Mouse (Mus musculus): ENCODE results near the gene Gramd4. TPM values are rescaled to one million over a fixed set of nuclear protein-coding genes. Genes with fewer than 3 reads are reported as not detected.

The Gramd4 gene
- total and polyA plus RNA-seq, 3 experiments = 23.2 to 56.8 (median 33.4) TPM

- TF ChIP-seq POLR2AphosphoS5 (IDR thresholded peaks at IDR 0.05; ENCODE audit: insufficient replicate concordance, low read depth, low read length) (no peak), CTCF (IDR thresholded peaks at IDR 0.05; ENCODE audit: low read depth, low read length) (no peak), GATA1 (IDR thresholded peaks at IDR 0.05; ENCODE audit: borderline replicate concordance, low read length) (no peak), TAL1 (conservative IDR thresholded peaks at IDR 0.05; ENCODE audit: low read depth, low read length) (no peak), GATA2 (IDR thresholded peaks at IDR 0.05; ENCODE audit: borderline replicate concordance, low read depth, low read length) (no peak)
- peak overlapping the region; percentile 67; the same call in 1 of the 2 replicates for H3K4me3 ChIP-seq (ENCODE audit: low read depth, low read length)
- no peak for ATAC-seq (ENCODE audit: extremely low read depth, insufficient number of reproducible peaks, low FRiP score, poor library complexity, severe bottlenecking)
- peaks cover 46% of the 10 kb centered on the region for H3K9me3 ChIP-seq (replicated peaks)
- peaks cover 15% of the 10 kb centered on the region for H3K4me1 ChIP-seq (ENCODE audit: insufficient read depth, low read depth, low read length)
- peaks cover 30% of the 10 kb centered on the region for H3K36me3 ChIP-seq (replicated peaks)
- H3K27me3 ChIP-seq (ENCODE audit: insufficient read depth, low read length) = peaks cover 33% of the 10 kb centered on the region
- DNase-seq (ENCODE audit: low spot score) = no peak
Measured at GRCm38 (mm10) chr15:86032811-86033190, 24.7 kb upstream of the Gramd4 start.

DNA sequence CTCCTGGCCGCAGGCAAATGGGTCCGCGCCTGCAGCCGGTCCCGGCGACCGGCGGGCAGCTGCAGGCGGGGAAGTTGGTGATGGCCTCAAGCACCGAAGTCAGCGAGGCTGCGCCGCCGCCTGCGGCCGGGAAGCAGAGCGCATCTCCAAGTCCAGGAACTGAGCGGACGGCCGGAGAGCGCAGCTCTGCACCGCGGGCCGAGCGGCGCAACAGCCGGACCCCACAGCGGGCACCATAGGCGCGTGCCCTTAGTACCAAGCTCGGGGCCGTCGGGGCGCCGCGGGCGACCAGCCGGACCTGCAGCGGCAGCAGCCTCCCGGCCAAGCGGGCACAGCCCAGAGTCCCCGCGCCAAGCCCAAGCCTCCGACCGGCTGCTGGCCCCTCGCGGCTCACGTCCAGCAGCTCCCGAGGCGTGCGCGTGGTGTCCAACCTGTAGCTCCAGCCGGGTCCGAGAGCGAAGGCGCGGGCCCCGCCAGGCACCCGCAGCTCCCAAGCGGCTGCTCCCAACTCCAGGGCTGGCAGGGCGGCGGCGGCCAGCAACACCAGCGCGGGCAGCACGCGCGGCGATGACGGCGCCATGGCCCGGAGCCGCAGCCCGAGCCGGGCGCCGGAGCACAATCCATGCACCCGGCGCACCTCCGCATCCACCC is 24.2 kb upstream of the Gramd4 start, which contains the start of gene Celsr1:
Gene Celsr1, minus strand, starts transcription at position 587 of the 651 bp plus-strand sequence.
- peaks cover 15% of the 10 kb centered on the region for H3K4me1 ChIP-seq (ENCODE audit: insufficient read depth, low read depth, low read length)
- H3K9me3 ChIP-seq (replicated peaks) = peaks cover 46% of the 10 kb centered on the region
- H3K27me3 ChIP-seq (ENCODE audit: insufficient read depth, low read length) = peaks cover 33% of the 10 kb centered on the region
- peak within 1 kb of the TSS; percentile 67 for H3K4me3 ChIP-seq (ENCODE audit: low read depth, low read length)
- ATAC-seq (ENCODE audit: extremely low read depth, insufficient number of reproducible peaks, low FRiP score, poor library complexity, severe bottlenecking) (no peak), DNase-seq (ENCODE audit: low spot score) (no peak)
- H3K36me3 ChIP-seq (replicated peaks) = peaks cover 30% of the 10 kb centered on the region
- TF ChIP-seq GATA2 (IDR thresholded peaks at IDR 0.05; ENCODE audit: borderline replicate concordance, low read depth, low read length) (no peak), TAL1 (conservative IDR thresholded peaks at IDR 0.05; ENCODE audit: low read depth, low read length) (no peak), CTCF (IDR thresholded peaks at IDR 0.05; ENCODE audit: low read depth, low read length) (no peak), POLR2AphosphoS5 (IDR thresholded peaks at IDR 0.05; ENCODE audit: insufficient replicate concordance, low read depth, low read length) (no peak), GATA1 (IDR thresholded peaks at IDR 0.05; ENCODE audit: borderline replicate concordance, low read length) (no peak)

DNA sequence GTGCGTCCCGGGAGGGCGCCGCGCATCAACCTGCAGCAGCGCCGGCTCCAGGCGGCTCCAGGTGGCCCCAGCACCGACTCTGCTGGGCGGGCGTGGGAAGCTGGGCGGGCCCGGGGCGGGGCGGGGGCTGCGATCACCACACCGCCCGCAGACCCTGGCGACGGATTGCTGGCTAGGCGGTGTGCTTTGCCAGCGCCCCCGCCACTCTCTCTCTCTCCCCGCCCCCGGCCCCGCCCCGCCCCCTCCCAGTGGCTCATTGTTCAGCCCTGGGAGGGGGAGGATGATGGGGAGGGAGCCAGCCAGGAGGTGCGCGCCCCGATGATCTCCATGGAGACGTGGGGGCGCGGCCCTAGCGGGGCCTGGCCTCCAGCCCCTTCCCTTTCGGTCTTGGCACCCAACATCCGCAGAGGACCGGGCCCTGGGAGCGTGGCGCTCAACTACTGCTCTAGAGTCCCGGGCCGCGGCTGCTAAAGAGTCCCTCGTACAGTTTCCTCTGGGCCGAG is 23.4 kb upstream of the Gramd4 start:
- peak; percentile 64 for DNase-seq (ENCODE audit: low spot score)
- TF ChIP-seq GATA2 (IDR thresholded peaks at IDR 0.05; ENCODE audit: borderline replicate concordance, low read depth, low read length) (no peak), GATA1 (IDR thresholded peaks at IDR 0.05; ENCODE audit: borderline replicate concordance, low read length) (no peak), CTCF (IDR thresholded peaks at IDR 0.05; ENCODE audit: low read depth, low read length) (no peak), POLR2AphosphoS5 (IDR thresholded peaks at IDR 0.05; ENCODE audit: insufficient replicate concordance, low read depth, low read length) (no peak), TAL1 (conservative IDR thresholded peaks at IDR 0.05; ENCODE audit: low read depth, low read length) (no peak)
- peaks cover 30% of the 10 kb centered on the region for H3K36me3 ChIP-seq (replicated peaks)
- peak overlapping the region; percentile 67 for H3K4me3 ChIP-seq (ENCODE audit: low read depth, low read length)
- peak; percentile 51; the same call in 1 of the 2 replicates for ATAC-seq (ENCODE audit: extremely low read depth, insufficient number of reproducible peaks, low FRiP score, poor library complexity, severe bottlenecking)
- peaks cover 19% of the 10 kb centered on the region for H3K4me1 ChIP-seq (ENCODE audit: insufficient read depth, low read depth, low read length)
- peaks cover 46% of the 10 kb centered on the region for H3K9me3 ChIP-seq (replicated peaks)
- H3K27me3 ChIP-seq (ENCODE audit: insufficient read depth, low read length) = peaks cover 33% of the 10 kb centered on the region

DNA sequence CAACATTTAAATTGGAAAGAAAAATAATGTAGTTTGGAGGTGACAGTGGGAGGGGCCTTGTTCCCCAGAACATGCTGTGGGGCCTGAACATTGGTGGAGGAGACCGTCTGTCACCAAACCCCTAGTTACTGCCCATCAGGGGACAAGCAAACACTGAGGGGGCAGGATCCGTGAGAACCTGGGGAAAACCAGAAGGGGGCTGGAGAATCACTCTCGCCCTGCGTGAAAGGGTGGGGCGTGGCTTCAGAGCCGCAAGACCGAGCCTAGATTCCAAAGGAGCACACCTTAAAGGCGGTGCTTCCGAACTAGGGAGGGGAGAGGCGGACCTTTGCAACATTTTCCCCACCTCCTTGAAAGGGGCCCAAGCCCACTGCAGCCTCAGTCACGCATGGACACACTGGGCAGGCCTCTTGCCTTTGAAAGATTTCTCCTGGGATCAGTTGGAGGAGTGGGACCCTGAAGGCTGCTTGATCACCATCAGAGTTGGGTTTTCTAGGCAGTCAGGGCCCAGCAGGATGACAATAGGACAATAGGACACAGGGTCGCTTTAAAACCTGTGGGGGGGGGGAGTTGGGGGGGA is 22.6 kb upstream of the Gramd4 start:
- H3K27me3 ChIP-seq (ENCODE audit: insufficient read depth, low read length) = peaks cover 32% of the 10 kb centered on the region
- H3K4me3 ChIP-seq (ENCODE audit: low read depth, low read length) = peak overlapping the region; percentile 34; the same call in 1 of the 2 replicates

DNA sequence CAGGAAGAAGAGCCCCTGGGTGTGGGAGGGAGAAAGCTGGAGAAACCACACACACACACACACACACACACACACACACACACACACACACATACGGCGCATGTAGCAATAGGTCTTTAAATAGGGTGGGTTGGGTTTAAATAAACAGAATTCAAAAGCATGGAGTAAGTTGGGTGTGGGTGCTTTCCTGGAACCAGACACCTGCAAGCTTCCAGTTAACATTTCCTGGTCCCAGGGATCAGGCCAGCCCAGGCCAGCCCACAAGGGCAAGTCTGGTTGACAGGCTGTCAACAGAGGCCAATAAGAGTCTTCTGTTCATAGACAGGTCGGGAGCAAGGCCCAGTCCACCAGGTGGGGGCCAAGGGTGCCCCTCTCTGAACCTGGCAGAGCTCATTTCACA is 21.6 kb upstream of the Gramd4 start:
- no peak for TF ChIP-seq GATA2 (IDR thresholded peaks at IDR 0.05; ENCODE audit: borderline replicate concordance, low read depth, low read length)
- no peak for TF ChIP-seq POLR2AphosphoS5 (IDR thresholded peaks at IDR 0.05; ENCODE audit: insufficient replicate concordance, low read depth, low read length)
- TF ChIP-seq TAL1 (conservative IDR thresholded peaks at IDR 0.05; ENCODE audit: low read depth, low read length) = no peak
- TF ChIP-seq GATA1 (IDR thresholded peaks at IDR 0.05; ENCODE audit: borderline replicate concordance, low read length) = no peak
- TF ChIP-seq CTCF (IDR thresholded peaks at IDR 0.05; ENCODE audit: low read depth, low read length) = no peak
- no peak for ATAC-seq (ENCODE audit: extremely low read depth, insufficient number of reproducible peaks, low FRiP score, poor library complexity, severe bottlenecking)
- peaks cover 18% of the 10 kb centered on the region for H3K36me3 ChIP-seq (replicated peaks)
- H3K27me3 ChIP-seq (ENCODE audit: insufficient read depth, low read length) = peaks cover 22% of the 10 kb centered on the region
- H3K4me3 ChIP-seq (ENCODE audit: low read depth, low read length) = no peak overlapping the region
- H3K9me3 ChIP-seq (replicated peaks) = peaks cover 35% of the 10 kb centered on the region
- no peak for DNase-seq (ENCODE audit: low spot score)
- peaks cover 27% of the 10 kb centered on the region for H3K4me1 ChIP-seq (ENCODE audit: insufficient read depth, low read depth, low read length)

More for the DNA sequence above, 22.6 kb upstream of the Gramd4 start:
- H3K9me3 ChIP-seq (replicated peaks) = peaks cover 45% of the 10 kb centered on the region
- ATAC-seq (ENCODE audit: extremely low read depth, insufficient number of reproducible peaks, low FRiP score, poor library complexity, severe bottlenecking) (no peak), DNase-seq (ENCODE audit: low spot score) (no peak)
- TF ChIP-seq GATA2 (IDR thresholded peaks at IDR 0.05; ENCODE audit: borderline replicate concordance, low read depth, low read length) (no peak), TAL1 (conservative IDR thresholded peaks at IDR 0.05; ENCODE audit: low read depth, low read length) (no peak), CTCF (IDR thresholded peaks at IDR 0.05; ENCODE audit: low read depth, low read length) (no peak), GATA1 (IDR thresholded peaks at IDR 0.05; ENCODE audit: borderline replicate concordance, low read length) (no peak), POLR2AphosphoS5 (IDR thresholded peaks at IDR 0.05; ENCODE audit: insufficient replicate concordance, low read depth, low read length) (no peak)
- H3K36me3 ChIP-seq (replicated peaks) = peaks cover 29% of the 10 kb centered on the region
- peaks cover 27% of the 10 kb centered on the region for H3K4me1 ChIP-seq (ENCODE audit: insufficient read depth, low read depth, low read length)

GRCm38 (mm10) chr15:86038802-86039201 is 18.7 kb upstream of the Gramd4 start:
- ATAC-seq (ENCODE audit: extremely low read depth, insufficient number of reproducible peaks, low FRiP score, poor library complexity, severe bottlenecking) (peak; percentile 64; the same call in 1 of the 2 replicates), DNase-seq (ENCODE audit: low spot score) (peak; percentile 56)
- peaks cover 11% of the 10 kb centered on the region for H3K27me3 ChIP-seq (ENCODE audit: insufficient read depth, low read length)
- H3K9me3 ChIP-seq (replicated peaks) = peaks cover 6% of the 10 kb centered on the region; the same call in 1 of the 2 replicates
- TF ChIP-seq GATA2 (IDR thresholded peaks at IDR 0.05; ENCODE audit: borderline replicate concordance, low read depth, low read length) (no peak), CTCF (IDR thresholded peaks at IDR 0.05; ENCODE audit: low read depth, low read length) (peak; percentile 82)
- no peaks in the 10 kb centered on the region for H3K36me3 ChIP-seq (replicated peaks)
- no peak overlapping the region for H3K4me3 ChIP-seq (ENCODE audit: low read depth, low read length)
- peaks cover 30% of the 10 kb centered on the region for H3K4me1 ChIP-seq (ENCODE audit: insufficient read depth, low read depth, low read length)

Measured in G1E (cell line).